Mouse (Mus musculus): ENCODE measurements around the gene Astn1. TPM values are rescaled to one million over a fixed set of nuclear protein-coding genes. Genes with fewer than 3 reads are reported as not detected.

Astn1 gene
- polyA plus RNA-seq, 1 experiment from 2014 or later = 8.1 TPM

GRCm38 (mm10) chr1:158383210-158383609 is 21.1 kb downstream of the Astn1 start:
- H3K4me2 ChIP-seq (replicated peaks) = no peak overlapping the region
- H3K27ac ChIP-seq = no peak overlapping the region
- WGBS = 43% methylated on average over 3 of the region's 3 CpGs
- no peaks in the 10 kb centered on the region for H3K36me3 ChIP-seq
- no peak overlapping the region for H3K9ac ChIP-seq
- H3K4me3 ChIP-seq = no peak overlapping the region
- no peaks in the 10 kb centered on the region for H3K27me3 ChIP-seq
- no peaks in the 10 kb centered on the region for H3K9me3 ChIP-seq
- no peak for ATAC-seq (ENCODE audit: insufficient number of reproducible peaks, insufficient read depth, low FRiP score, low TSS enrichment)
- no peaks in the 10 kb centered on the region for H3K4me1 ChIP-seq

GRCm38 (mm10) chr1:158385311-158385710 is 23.2 kb downstream of the Astn1 start:
- Histone ChIP-seq H3K9ac (no peak overlapping the region), H3K27me3 (no peaks in the 10 kb centered on the region), H3K4me2 (replicated peaks) (no peak overlapping the region), H3K9me3 (no peaks in the 10 kb centered on the region), H3K36me3 (no peaks in the 10 kb centered on the region), H3K4me3 (no peak overlapping the region), H3K4me1 (no peaks in the 10 kb centered on the region), H3K27ac (no peak overlapping the region)
- ATAC-seq (ENCODE audit: insufficient number of reproducible peaks, insufficient read depth, low FRiP score, low TSS enrichment) = no peak
- 95% methylated on average over 2 of the region's 2 CpGs for WGBS

GRCm38 (mm10) chr1:158386781-158387180 is 24.7 kb downstream of the Astn1 start:
- no peak for ATAC-seq (ENCODE audit: insufficient number of reproducible peaks, insufficient read depth, low FRiP score, low TSS enrichment)
- no peak overlapping the region for H3K9ac ChIP-seq
- no peaks in the 10 kb centered on the region for H3K27me3 ChIP-seq
- no peaks in the 10 kb centered on the region for H3K4me1 ChIP-seq
- WGBS = 59% methylated on average over 3 of the region's 3 CpGs
- H3K4me3 ChIP-seq = no peak overlapping the region
- no peak overlapping the region for H3K4me2 ChIP-seq (replicated peaks)
- H3K27ac ChIP-seq = no peak overlapping the region
- H3K9me3 ChIP-seq = no peaks in the 10 kb centered on the region
- H3K36me3 ChIP-seq = no peaks in the 10 kb centered on the region

- Histone ChIP-seq H3K4me2 (replicated peaks) (no peak overlapping the region), H3K27me3 (no peaks in the 10 kb centered on the region), H3K9me3 (no peaks in the 10 kb centered on the region), H3K4me3 (no peak overlapping the region), H3K4me1 (no peaks in the 10 kb centered on the region), H3K36me3 (no peaks in the 10 kb centered on the region), H3K9ac (no peak overlapping the region), H3K27ac (no peak overlapping the region)
- WGBS = 93% methylated on average over 4 of the region's 4 CpGs
- no peak for ATAC-seq (ENCODE audit: insufficient number of reproducible peaks, insufficient read depth, low FRiP score, low TSS enrichment)
Observed at GRCm38 (mm10) chr1:158388995-158389394, 26.9 kb downstream of the Astn1 start.

- H3K4me1 ChIP-seq = no peaks in the 10 kb centered on the region
Observed at GRCm38 (mm10) chr1:158390693-158391092, 28.6 kb downstream of the Astn1 start.

GRCm38 (mm10) chr1:158397058-158397457 is 35.0 kb downstream of the Astn1 start:
- Histone ChIP-seq H3K27ac (no peak overlapping the region), H3K9me3 (no peaks in the 10 kb centered on the region), H3K36me3 (no peaks in the 10 kb centered on the region), H3K9ac (no peak overlapping the region), H3K4me3 (no peak overlapping the region), H3K4me2 (replicated peaks) (no peak overlapping the region), H3K27me3 (no peaks in the 10 kb centered on the region), H3K4me1 (no peaks in the 10 kb centered on the region)
- 83% methylated on average over 2 of the region's 2 CpGs for WGBS
- ATAC-seq (ENCODE audit: insufficient number of reproducible peaks, insufficient read depth, low FRiP score, low TSS enrichment) = no peak

More at GRCm38 (mm10) chr1:158390693-158391092, 28.6 kb downstream of the Astn1 start:
- H3K4me2 ChIP-seq (replicated peaks) = no peak overlapping the region
- no peaks in the 10 kb centered on the region for H3K36me3 ChIP-seq
- no peaks in the 10 kb centered on the region for H3K27me3 ChIP-seq
- no peak for ATAC-seq (ENCODE audit: insufficient number of reproducible peaks, insufficient read depth, low FRiP score, low TSS enrichment)
- H3K4me3 ChIP-seq = no peak overlapping the region
- no peak overlapping the region for H3K27ac ChIP-seq
- no peak overlapping the region for H3K9ac ChIP-seq
- 68% methylated on average over 4 of the region's 4 CpGs for WGBS
- no peaks in the 10 kb centered on the region for H3K9me3 ChIP-seq

- no peak overlapping the region for H3K4me2 ChIP-seq (replicated peaks)
- no peak for ATAC-seq (ENCODE audit: insufficient number of reproducible peaks, insufficient read depth, low FRiP score, low TSS enrichment)
- H3K27me3 ChIP-seq = no peaks in the 10 kb centered on the region
- H3K9ac ChIP-seq = no peak overlapping the region
- H3K27ac ChIP-seq = no peak overlapping the region
- 76% methylated on average over 2 of the region's 2 CpGs for WGBS
- H3K9me3 ChIP-seq = no peaks in the 10 kb centered on the region
- H3K36me3 ChIP-seq = no peaks in the 10 kb centered on the region
- no peak overlapping the region for H3K4me3 ChIP-seq
- no peaks in the 10 kb centered on the region for H3K4me1 ChIP-seq
Observed at GRCm38 (mm10) chr1:158400898-158401297, 38.8 kb downstream of the Astn1 start.

GRCm38 (mm10) chr1:158405899-158406769 is 44.1 kb downstream of the Astn1 start:
- Histone ChIP-seq H3K4me3 (no peak overlapping the region), H3K27ac (no peak overlapping the region), H3K9ac (no peak overlapping the region), H3K27me3 (no peaks in the 10 kb centered on the region), H3K36me3 (no peaks in the 10 kb centered on the region), H3K4me2 (replicated peaks) (no peak overlapping the region), H3K9me3 (no peaks in the 10 kb centered on the region), H3K4me1 (no peaks in the 10 kb centered on the region)
- WGBS = 45% methylated on average over 10 of the region's 10 CpGs
- ATAC-seq (ENCODE audit: insufficient number of reproducible peaks, insufficient read depth, low FRiP score, low TSS enrichment) = no peak

- no peaks in the 10 kb centered on the region for H3K4me1 ChIP-seq
- no peak overlapping the region for H3K4me2 ChIP-seq (replicated peaks)
- ATAC-seq (ENCODE audit: insufficient number of reproducible peaks, insufficient read depth, low FRiP score, low TSS enrichment) = no peak
- no peak overlapping the region for H3K4me3 ChIP-seq
- H3K27ac ChIP-seq = no peak overlapping the region
- H3K27me3 ChIP-seq = no peaks in the 10 kb centered on the region
- no peaks in the 10 kb centered on the region for H3K9me3 ChIP-seq
- H3K9ac ChIP-seq = no peak overlapping the region
- 77% methylated on average over 2 of the region's 2 CpGs for WGBS
- H3K36me3 ChIP-seq = no peaks in the 10 kb centered on the region
Observed at GRCm38 (mm10) chr1:158408124-158408523, 46.1 kb downstream of the Astn1 start.

GRCm38 (mm10) chr1:158411146-158411545 is 49.1 kb downstream of the Astn1 start:
- Histone ChIP-seq H3K27ac (no peak overlapping the region), H3K36me3 (no peaks in the 10 kb centered on the region), H3K9me3 (no peaks in the 10 kb centered on the region), H3K9ac (no peak overlapping the region), H3K27me3 (no peaks in the 10 kb centered on the region), H3K4me2 (replicated peaks) (no peak overlapping the region), H3K4me3 (no peak overlapping the region), H3K4me1 (no peaks in the 10 kb centered on the region)
- no peak for ATAC-seq (ENCODE audit: insufficient number of reproducible peaks, insufficient read depth, low FRiP score, low TSS enrichment)
- 67% methylated on average over 3 of the region's 3 CpGs for WGBS

GRCm38 (mm10) chr1:158414198-158414597 is 52.1 kb downstream of the Astn1 start:
- Histone ChIP-seq H3K4me2 (replicated peaks) (no peak overlapping the region), H3K9me3 (no peaks in the 10 kb centered on the region), H3K4me3 (no peak overlapping the region), H3K9ac (no peak overlapping the region), H3K27ac (no peak overlapping the region), H3K27me3 (no peaks in the 10 kb centered on the region), H3K36me3 (no peaks in the 10 kb centered on the region), H3K4me1 (no peaks in the 10 kb centered on the region)
- WGBS = 72% methylated on average over 2 of the region's 2 CpGs
- ATAC-seq (ENCODE audit: insufficient number of reproducible peaks, insufficient read depth, low FRiP score, low TSS enrichment) = no peak

- H3K9me3 ChIP-seq = no peaks in the 10 kb centered on the region
- H3K9ac ChIP-seq = no peak overlapping the region
- no peaks in the 10 kb centered on the region for H3K36me3 ChIP-seq
- H3K4me2 ChIP-seq (replicated peaks) = no peak overlapping the region
- H3K4me1 ChIP-seq = no peaks in the 10 kb centered on the region
- 80% methylated on average over 8 of the region's 8 CpGs for WGBS
- no peak overlapping the region for H3K4me3 ChIP-seq
- H3K27me3 ChIP-seq = no peaks in the 10 kb centered on the region
- no peak overlapping the region for H3K27ac ChIP-seq
- ATAC-seq (ENCODE audit: insufficient number of reproducible peaks, insufficient read depth, low FRiP score, low TSS enrichment) = no peak
Observed at GRCm38 (mm10) chr1:158421451-158421850, 59.4 kb downstream of the Astn1 start.

Measured in embryonic facial prominence, embryonic 12.5 days (tissue).